Comparison of ENCODE assay signal across 8 mouse cellular contexts in the genomic region with DNA sequence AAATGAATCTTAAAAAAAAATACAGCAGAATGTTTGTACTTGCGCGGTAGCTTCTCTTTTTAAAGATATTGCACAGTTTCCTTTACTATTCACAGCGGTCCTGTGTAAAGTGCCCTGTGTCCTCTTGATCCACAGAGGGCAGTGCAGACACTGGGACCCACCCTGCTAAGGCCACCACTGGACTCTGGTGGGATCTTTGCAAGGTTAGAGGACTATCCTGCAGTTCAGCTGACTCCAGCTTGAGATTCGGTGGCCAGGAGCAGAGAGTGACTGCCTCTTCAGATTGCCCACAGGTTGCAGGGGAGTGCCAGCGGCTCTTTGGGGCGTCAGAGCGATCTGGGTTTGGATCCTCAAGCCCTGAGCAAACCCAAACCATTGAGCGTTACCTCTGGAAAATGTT. TPM values are rescaled to one million over a fixed set of nuclear protein-coding genes. Genes with fewer than 3 reads are reported as not detected.
DNase-seq lines count a peak whose midpoint lies in the region; ATAC-seq lines count a peak whose summit lies in the region.

No protein-coding gene starts in this region.

- H3K4me2 ChIP-seq in heart, embryonic 16.5 days (ENCODE audit: low read depth, low read length) = peak overlapping the region; percentile 78; the same call in 1 of the 2 replicates

- H3K9me3 ChIP-seq in heart, embryonic 16.5 days (replicated peaks; ENCODE audit: control insufficient read depth, low read length) = no peaks in the 10 kb centered on the region

- H3K4me3 ChIP-seq in heart, embryonic 16.5 days (ENCODE audit: low read length) = no peak overlapping the region
- no peak overlapping the region for H3K4me3 ChIP-seq in macrophage (ENCODE audit: inconsistent target)

- H3K4me1 ChIP-seq in heart, embryonic 16.5 days (ENCODE audit: control insufficient read depth, insufficient read depth, low read length) = peaks cover 18% of the 10 kb centered on the region

- WGBS in heart, embryonic 16.5 days = 56% methylated on average over 8 of the region's 8 CpGs
- WGBS in macrophage (ENCODE audit: missing documents) = 37% methylated on average over 8 of the region's 8 CpGs

- H3K79me2 ChIP-seq in macrophage (ENCODE audit: inconsistent target) = peaks cover 35% of the 10 kb centered on the region

- no peaks in the 10 kb centered on the region for H3K27me3 ChIP-seq in heart, embryonic 16.5 days (ENCODE audit: control insufficient read depth, insufficient read depth, low read length)

- peak; percentile 11 for DNase-seq in embryo, embryonic 10 days (ENCODE audit: low spot score)
- DNase-seq in embryo, embryonic 9.5 days (ENCODE audit: extremely low spot score) = no peak
- DNase-seq in left cerebral cortex, postnatal 4 days = peak; percentile 3
- no peak for DNase-seq in left cerebral cortex, postnatal 36 days (ENCODE audit: low spot score in 2 of 2)
- DNase-seq in ovary, postnatal 10 days (ENCODE audit: low spot score) = no peak

- H3K27ac ChIP-seq in heart, embryonic 16.5 days (ENCODE audit: low read length) = no peak overlapping the region
- H3K27ac ChIP-seq in macrophage = peak overlapping the region; percentile 19; the same call in 1 of the 2 replicates

- intact Hi-C loops in left cerebral cortex, postnatal 4 days (cut with DNase I) = no loop called here
- intact Hi-C loops in left cerebral cortex, postnatal 36 days (cut with DNase I) = no loop called here

- H3K36me3 ChIP-seq in heart, embryonic 16.5 days (ENCODE audit: control insufficient read depth, insufficient read depth) = no peaks in the 10 kb centered on the region
- no peaks in the 10 kb centered on the region for H3K36me3 ChIP-seq in macrophage (ENCODE audit: inconsistent target)

- no peak for ATAC-seq in heart, embryonic 16.5 days (replicated peaks; ENCODE audit: extremely low read depth, insufficient read depth, low FRiP score)
- no peak for ATAC-seq in frontal cortex, adult (ENCODE audit: low TSS enrichment)

- H3K9ac ChIP-seq in heart, embryonic 16.5 days (ENCODE audit: low read length) = no peak overlapping the region

RNA-seq across cellular contexts. Expression of gene Sec63, which starts 1.0 kb away (rescaled TPM):
- total RNA-seq in left cerebral cortex, postnatal 4 days (2021) = 10 to 100 TPM; 42.9 to 50.5 TPM
- total RNA-seq in left cerebral cortex, postnatal 36 days (2021) = 10 to 100 TPM; 54.3 to 56.3 TPM
- polyA plus RNA-seq in heart, embryonic 16.5 days (2015; fragmentation: Nextera tagmentation; extraction: Ambion mirVana) = 14.6 and 15.7 TPM in 2 replicates
- 100 to 1,000 TPM in 3 of 26 experiments, 10 to 100 TPM in 23; 37.5 to 115 (median 55.9) TPM for total RNA-seq in macrophage (2018; cell fraction: chromatin; rRNA removed)
- 10 to 100 TPM; 19.4 to 60.0 (median 36.0) TPM for total RNA-seq in macrophage (2018; cell fraction: cytosol; rRNA removed)
- 10 to 100 TPM; 33.3 to 92.8 (median 51.0) TPM for total RNA-seq in macrophage (2018; cell fraction: nucleus; rRNA removed)
- polyA plus RNA-seq in macrophage (2018) = 33.2 to 118 TPM (median 35.9 TPM) in 3 replicates

Comparison
In these comparisons a context has a peak if more than half of its experiments do, and no peak if none do; other contexts are left out.
1. DNase-seq: peak in embryo, embryonic 10 days (single experiment) and left cerebral cortex, postnatal 4 days (single experiment); none in embryo, embryonic 9.5 days (single experiment), left cerebral cortex, postnatal 36 days (0 of 2) and ovary, postnatal 10 days (single experiment).